Mouse (Mus musculus): ENCODE results near the gene Matn4. TPM values are rescaled to one million over a fixed set of nuclear protein-coding genes. Genes with fewer than 3 reads are reported as not detected.
A peak's percentile ranks its signal among the peaks of the same experiment; 100 is the strongest.

Gene Matn4
- polyA plus RNA-seq, 2 experiments, result 0.44 TPM; not detected in 1

DNA sequence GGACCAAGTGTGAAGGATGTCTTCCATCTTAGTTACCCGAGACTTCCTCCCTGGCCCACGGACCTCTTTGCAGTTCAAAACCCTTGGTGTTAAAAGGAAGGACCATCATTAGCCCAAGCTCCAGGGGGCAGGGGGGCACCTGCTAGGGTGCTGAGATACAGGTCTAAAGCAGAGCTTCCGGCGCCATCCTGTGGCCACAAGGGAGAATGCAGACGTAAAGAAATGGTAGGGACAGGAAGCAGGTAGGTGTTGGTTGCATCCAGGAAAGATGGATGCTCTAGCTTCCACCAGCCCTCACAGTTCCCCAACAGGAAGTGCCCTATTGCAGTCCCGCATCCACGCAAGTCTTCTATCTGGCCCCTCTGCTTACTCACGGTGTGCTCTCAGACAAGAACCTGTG lies 18.0 kb downstream of the Matn4 start:
- Histone ChIP-seq H3K27me3 (ENCODE audit: control insufficient read depth, insufficient read depth, low read length) (peaks cover 13% of the 10 kb centered on the region), H3K9ac (replicated peaks) (no peak overlapping the region), H3K4me3 (ENCODE audit: insufficient read depth in 1 of 2, low read depth in 2 of 2, low read length in 2 of 2) (no peak overlapping the region), H3K4me2 (ENCODE audit: low read depth) (no peak overlapping the region), H3K9me3 (ENCODE audit: control insufficient read depth, low read length) (no peaks in the 10 kb centered on the region), H3K27ac (no peak overlapping the region), H3K36me3 (replicated peaks; ENCODE audit: control insufficient read depth, insufficient read depth, low read depth) (no peaks in the 10 kb centered on the region), H3K4me1 (replicated peaks; ENCODE audit: control insufficient read depth in 2 of 2, insufficient read depth in 2 of 2, low read length in 1 of 2) (0 out of 4 replicates have a peak, but pooled peaks cover 0 to 2% of the 10 kb centered on the region in 2 experiments)
- ATAC-seq (ENCODE audit: insufficient read depth) (no peak), DNase-seq (ENCODE audit: low read depth in 3 of 3, low spot score in 3 of 3) (no peak)
- WGBS (ENCODE audit: insufficient replicate concordance), result 7% methylated on average over 8 of the region's 8 CpGs
- TF ChIP-seq EP300 (IDR thresholded peaks at IDR 0.05; ENCODE audit: low read depth) (no peak), CTCF (IDR thresholded peaks at IDR 0.05; ENCODE audit: low read depth) (peak; percentile 68)

DNA sequence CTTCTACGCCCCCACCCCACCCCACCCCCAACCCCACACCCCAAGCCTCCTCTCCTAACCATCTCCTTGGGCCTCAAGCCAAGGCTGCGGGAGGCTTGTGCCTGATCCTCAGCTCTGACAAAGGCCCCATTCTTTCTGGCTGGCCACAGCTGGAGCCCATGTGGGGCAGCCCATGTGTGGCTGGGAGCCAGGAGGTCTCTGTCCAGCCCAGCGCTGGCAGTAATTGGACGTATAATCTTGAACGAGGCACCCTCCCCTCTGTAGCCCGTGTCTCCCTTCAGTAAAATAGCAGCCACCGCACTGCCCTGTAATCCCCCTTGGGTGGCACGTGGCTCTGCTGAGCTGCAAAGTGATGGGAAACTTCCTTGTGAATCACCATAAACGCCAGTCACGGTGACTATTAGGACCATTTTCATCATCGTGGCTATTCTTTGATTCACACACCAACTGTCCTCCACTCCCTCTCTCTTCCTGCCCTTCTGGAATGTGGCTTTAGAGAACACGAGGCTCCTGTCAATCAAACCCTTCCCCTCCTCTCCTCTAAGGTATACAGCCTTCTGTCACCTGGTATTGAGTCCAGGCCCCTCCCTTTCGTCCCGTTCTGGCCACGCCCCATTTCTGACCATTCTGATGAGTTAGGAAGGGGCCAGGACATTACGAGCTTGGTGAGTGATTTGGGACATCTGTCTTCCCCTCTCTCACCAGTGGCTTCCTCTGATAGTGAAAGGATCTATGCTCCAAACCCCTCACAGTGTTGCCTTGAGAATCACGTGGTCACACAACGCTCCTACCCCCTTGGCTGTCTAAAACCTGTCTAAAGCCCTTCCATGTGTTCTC lies 18.8 kb downstream of the Matn4 start:
- H3K9ac ChIP-seq (replicated peaks), result no peak overlapping the region
- H3K4me1 ChIP-seq (replicated peaks; ENCODE audit: control insufficient read depth in 2 of 2, insufficient read depth in 2 of 2, low read length in 1 of 2), result 0 out of 4 replicates have a peak, but pooled peaks cover 0 to 2% of the 10 kb centered on the region in 2 experiments
- no peak overlapping the region for H3K27ac ChIP-seq
- H3K27me3 ChIP-seq (ENCODE audit: control insufficient read depth, insufficient read depth, low read length), result peaks cover 13% of the 10 kb centered on the region
- H3K9me3 ChIP-seq (ENCODE audit: control insufficient read depth, low read length), result no peaks in the 10 kb centered on the region
- ATAC-seq (ENCODE audit: insufficient read depth) (no peak), DNase-seq (ENCODE audit: low read depth in 3 of 3, low spot score in 3 of 3) (no peak)
- WGBS (ENCODE audit: insufficient replicate concordance), result 19% methylated on average over 18 of the region's 18 CpGs
- no peak overlapping the region for H3K4me3 ChIP-seq (ENCODE audit: insufficient read depth in 1 of 2, low read depth in 2 of 2, low read length in 2 of 2)
- TF ChIP-seq EP300 (IDR thresholded peaks at IDR 0.05; ENCODE audit: low read depth), result no peak
- TF ChIP-seq CTCF (IDR thresholded peaks at IDR 0.05; ENCODE audit: low read depth), result no peak
- H3K36me3 ChIP-seq (replicated peaks; ENCODE audit: control insufficient read depth, insufficient read depth, low read depth), result no peaks in the 10 kb centered on the region
- no peak overlapping the region for H3K4me2 ChIP-seq (ENCODE audit: low read depth)

DNA sequence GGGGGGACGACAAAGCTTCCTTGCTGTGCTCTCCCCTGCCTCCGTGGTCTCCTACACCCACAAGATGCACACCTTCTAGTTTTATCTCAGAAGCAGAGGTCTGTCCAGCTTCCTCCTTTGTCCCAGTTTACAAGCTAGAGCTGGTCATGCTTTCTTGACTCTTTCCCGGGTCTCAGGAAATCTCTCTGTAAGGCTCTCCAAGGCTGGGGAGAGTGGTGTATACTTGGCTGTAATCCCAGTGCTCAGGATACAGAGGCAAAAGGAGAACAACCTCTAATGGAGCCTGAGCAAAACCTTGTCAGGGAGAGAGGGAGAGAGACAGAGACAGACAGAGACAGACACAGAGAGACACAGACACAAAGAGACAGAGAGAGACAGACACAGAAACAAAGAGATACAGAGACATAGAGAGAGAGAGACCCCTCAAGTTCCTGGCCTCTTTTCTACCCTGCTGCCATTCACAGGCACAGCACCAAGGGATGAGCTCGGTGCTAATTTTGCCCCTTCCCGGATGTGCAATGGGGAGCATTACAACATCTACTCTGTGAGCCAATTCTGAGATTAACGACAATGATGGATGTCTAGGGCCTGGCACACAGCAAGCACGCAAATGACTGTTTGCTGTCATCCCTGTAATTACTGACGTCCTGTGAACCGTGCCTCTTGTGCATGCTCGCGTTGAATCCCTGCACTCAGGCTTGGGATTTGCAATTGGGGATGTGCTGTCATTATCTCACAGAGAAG lies 21.1 kb downstream of the Matn4 start:
- Histone ChIP-seq H3K9me3 (ENCODE audit: control insufficient read depth, low read length) (no peaks in the 10 kb centered on the region), H3K27ac (no peak overlapping the region), H3K36me3 (replicated peaks; ENCODE audit: control insufficient read depth, insufficient read depth, low read depth) (no peaks in the 10 kb centered on the region), H3K4me3 (ENCODE audit: insufficient read depth in 1 of 2, low read depth in 2 of 2, low read length in 2 of 2) (no peak overlapping the region), H3K9ac (replicated peaks) (no peak overlapping the region), H3K4me2 (ENCODE audit: low read depth) (no peak overlapping the region), H3K4me1 (replicated peaks; ENCODE audit: control insufficient read depth in 2 of 2, insufficient read depth in 2 of 2, low read length in 1 of 2) (0 out of 4 replicates have a peak, but pooled peaks cover 0 to 2% of the 10 kb centered on the region in 2 experiments), H3K27me3 (ENCODE audit: control insufficient read depth, insufficient read depth, low read length) (peaks cover 7% of the 10 kb centered on the region)
- WGBS (ENCODE audit: insufficient replicate concordance), result 49% methylated on average over 11 of the region's 11 CpGs
- TF ChIP-seq EP300 (IDR thresholded peaks at IDR 0.05; ENCODE audit: low read depth), result no peak
- no peak for TF ChIP-seq CTCF (IDR thresholded peaks at IDR 0.05; ENCODE audit: low read depth)
- DNase-seq (ENCODE audit: low read depth in 3 of 3, low spot score in 3 of 3) (no peak), ATAC-seq (ENCODE audit: insufficient read depth) (no peak)

DNA sequence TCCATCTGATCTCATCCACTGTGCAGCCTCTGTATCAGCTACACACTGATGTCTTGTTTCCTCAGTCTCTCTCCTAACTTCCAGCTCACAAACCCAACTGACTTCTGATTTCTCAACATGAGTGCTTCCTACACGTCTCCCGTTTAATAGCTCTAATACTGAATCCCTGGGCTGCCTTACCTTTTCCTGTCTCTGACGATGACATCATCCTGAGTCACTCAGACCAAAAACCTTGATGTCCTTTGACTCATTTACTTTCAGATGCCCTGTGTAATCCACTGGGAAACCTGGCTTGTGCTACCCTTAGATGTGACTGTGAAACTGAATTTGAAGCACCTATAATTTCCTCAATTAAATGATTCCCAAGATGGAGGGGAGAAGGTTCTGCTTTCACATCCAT lies 22.0 kb downstream of the Matn4 start:
- DNase-seq (ENCODE audit: low read depth in 3 of 3, low spot score in 3 of 3) (no peak), ATAC-seq (ENCODE audit: insufficient read depth) (no peak)
- TF ChIP-seq EP300 (IDR thresholded peaks at IDR 0.05; ENCODE audit: low read depth) (no peak), CTCF (IDR thresholded peaks at IDR 0.05; ENCODE audit: low read depth) (no peak)
- H3K27me3 ChIP-seq (ENCODE audit: control insufficient read depth, insufficient read depth, low read length), result no peaks in the 10 kb centered on the region; the same call in 1 of the 2 replicates
- no peak overlapping the region for H3K4me3 ChIP-seq (ENCODE audit: insufficient read depth in 1 of 2, low read depth in 2 of 2, low read length in 2 of 2)
- no peaks in the 10 kb centered on the region for H3K9me3 ChIP-seq (ENCODE audit: control insufficient read depth, low read length)
- no peak overlapping the region for H3K9ac ChIP-seq (replicated peaks)
- H3K36me3 ChIP-seq (replicated peaks; ENCODE audit: control insufficient read depth, insufficient read depth, low read depth), result no peaks in the 10 kb centered on the region
- 0 out of 4 replicates have a peak, but pooled peaks cover 0 to 2% of the 10 kb centered on the region in 2 experiments for H3K4me1 ChIP-seq (replicated peaks; ENCODE audit: control insufficient read depth in 2 of 2, insufficient read depth in 2 of 2, low read length in 1 of 2)
- H3K4me2 ChIP-seq (ENCODE audit: low read depth), result no peak overlapping the region
- no peak overlapping the region for H3K27ac ChIP-seq
- 36% methylated on average over 3 of the region's 3 CpGs for WGBS (ENCODE audit: insufficient replicate concordance)

DNA sequence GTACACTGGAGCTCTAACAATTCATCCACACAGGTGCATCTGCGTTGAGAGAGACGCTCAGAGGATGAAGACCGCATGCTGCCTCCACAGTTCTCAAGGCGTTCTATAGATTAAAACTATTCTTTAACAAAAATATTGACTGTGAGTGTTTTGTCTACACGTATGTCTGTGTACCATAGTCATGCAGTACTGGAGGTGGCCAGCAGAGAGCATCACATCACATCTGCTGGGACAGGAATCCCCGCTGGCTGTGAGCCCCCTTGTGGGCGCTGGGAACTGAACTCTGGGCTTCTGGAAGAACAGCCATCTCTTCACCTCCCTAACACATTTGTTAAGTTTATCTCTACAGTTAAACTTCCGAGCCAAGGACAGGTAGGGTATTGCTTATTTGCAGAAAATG lies 23.2 kb downstream of the Matn4 start:
- DNase-seq (ENCODE audit: low read depth in 3 of 3, low spot score in 3 of 3) (no peak), ATAC-seq (ENCODE audit: insufficient read depth) (no peak)
- TF ChIP-seq EP300 (IDR thresholded peaks at IDR 0.05; ENCODE audit: low read depth) (no peak), CTCF (IDR thresholded peaks at IDR 0.05; ENCODE audit: low read depth) (peak; percentile 51)
- Histone ChIP-seq H3K36me3 (replicated peaks; ENCODE audit: control insufficient read depth, insufficient read depth, low read depth) (no peaks in the 10 kb centered on the region), H3K4me3 (ENCODE audit: insufficient read depth in 1 of 2, low read depth in 2 of 2, low read length in 2 of 2) (no peak overlapping the region), H3K27ac (no peak overlapping the region), H3K4me2 (ENCODE audit: low read depth) (no peak overlapping the region), H3K9ac (replicated peaks) (no peak overlapping the region), H3K4me1 (replicated peaks; ENCODE audit: control insufficient read depth in 2 of 2, insufficient read depth in 2 of 2, low read length in 1 of 2) (0 out of 4 replicates have a peak, but pooled peaks cover 0 to 2% of the 10 kb centered on the region in 2 experiments), H3K9me3 (ENCODE audit: control insufficient read depth, low read length) (no peaks in the 10 kb centered on the region), H3K27me3 (ENCODE audit: control insufficient read depth, insufficient read depth, low read length) (no peaks in the 10 kb centered on the region)
- 61% methylated on average over 8 of the region's 8 CpGs for WGBS (ENCODE audit: insufficient replicate concordance)
